Mouse (Mus musculus) spleen, adult 2 months (tissue): Measurements from ENCODE around the gene Eif4g3. TPM values are rescaled to one million over a fixed set of nuclear protein-coding genes. Genes with fewer than 3 reads are reported as not detected.

Experiments
- DNase-seq, 2 experiments: peaks; one replicate each; pipeline versions ENCODE4 v3.0.0 to v3.0.0-alpha.2; 2012 to 2021; ENCODE audit warnings: low spot score in 2 of 2, low read depth in 1 of 2
- H3K27ac ChIP-seq: fragments of 200-500 bp; 2 replicates; pipeline ENCODE4 v1.5.1; 2012; ENCODE audit warnings: low read length, inconsistent platforms; ENCODE audit not compliant: insufficient read depth
- H3K27me3 ChIP-seq: fragments of 200-500 bp; 2 replicates; pipeline ENCODE4 v1.6.1; 2012; ENCODE audit warnings: mild to moderate bottlenecking, moderate library complexity, low read length, inconsistent platforms; ENCODE audit not compliant: control insufficient read depth, insufficient read depth
- H3K36me3 ChIP-seq: fragments of 200-500 bp; 2 replicates; pipeline ENCODE4 v1.6.1; 2012; ENCODE audit warnings: mild to moderate bottlenecking, low read length, inconsistent platforms; ENCODE audit not compliant: control insufficient read depth, insufficient read depth
- H3K4me1 ChIP-seq: fragments of 200-500 bp; 2 replicates; pipeline ENCODE4 v1.6.1; 2011; ENCODE audit warnings: inconsistent platforms; ENCODE audit not compliant: control insufficient read depth, insufficient read depth, insufficient read length
- H3K4me3 ChIP-seq: fragments of 200-500 bp; 2 replicates; pipeline ENCODE4 v1.5.1; 2011; ENCODE audit warnings: mild to moderate bottlenecking, inconsistent platforms; ENCODE audit not compliant: insufficient read depth, insufficient read length; ENCODE audit errors: extremely low read depth
- CTCF ChIP-seq: fragments of 200-500 bp; IDR thresholded peaks from 2 replicates; pipeline ENCODE4 v1.5.1; 2011; ENCODE audit warnings: mild to moderate bottlenecking, inconsistent platforms; ENCODE audit not compliant: insufficient read depth, insufficient read length, insufficient replicate concordance; ENCODE audit errors: extremely low read depth
- POLR2A ChIP-seq: fragments of 200-500 bp; IDR thresholded peaks from 2 replicates; pipeline ENCODE4 v1.6.1; 2011; ENCODE audit warnings: low read depth, low read length, inconsistent platforms
- WGBS: fragments of 180-500 bp; shearing (Covaris S2); methylation state at CpG from one replicate; pipeline ENCODE4 v1.1.7; 2018; 5-methylcytosine and 5-hydroxymethylcytosine counted together
- polyA plus RNA-seq: library from polyadenylated mRNA; depleted of rRNA; stranded (reverse); fragments of >200 nt; gene quantifications from 2 replicates; pipeline ENCODE4 v1.2.3, GENCODE M21; 2012

Gene Eif4g3
- polyA plus RNA-seq, 1 experiment = 48.9 TPM

GRCm38 (mm10) chr4:138164860-138165259, 172.0 kb downstream of the Eif4g3 start:
- Histone ChIP-seq H3K36me3 (peaks cover 35% of the 10 kb centered on the region), H3K27me3 (no peaks in the 10 kb centered on the region), H3K27ac (no peak overlapping the region), H3K4me1 (no peaks in the 10 kb centered on the region), H3K4me3 (no peak overlapping the region)
- 83% methylated on average over 2 of the region's 2 CpGs for WGBS
- DNase-seq = no peak
- no peak for TF ChIP-seq CTCF

GRCm38 (mm10) chr4:138166519-138166918, 173.7 kb downstream of the Eif4g3 start:
- Histone ChIP-seq H3K4me1 (no peaks in the 10 kb centered on the region), H3K36me3 (peaks cover 41% of the 10 kb centered on the region), H3K4me3 (no peak overlapping the region), H3K27me3 (no peaks in the 10 kb centered on the region), H3K27ac (no peak overlapping the region)
- TF ChIP-seq POLR2A (no peak), CTCF (no peak)
- 90% methylated on average over 10 of the region's 10 CpGs for WGBS
- no peak for DNase-seq

DNA sequence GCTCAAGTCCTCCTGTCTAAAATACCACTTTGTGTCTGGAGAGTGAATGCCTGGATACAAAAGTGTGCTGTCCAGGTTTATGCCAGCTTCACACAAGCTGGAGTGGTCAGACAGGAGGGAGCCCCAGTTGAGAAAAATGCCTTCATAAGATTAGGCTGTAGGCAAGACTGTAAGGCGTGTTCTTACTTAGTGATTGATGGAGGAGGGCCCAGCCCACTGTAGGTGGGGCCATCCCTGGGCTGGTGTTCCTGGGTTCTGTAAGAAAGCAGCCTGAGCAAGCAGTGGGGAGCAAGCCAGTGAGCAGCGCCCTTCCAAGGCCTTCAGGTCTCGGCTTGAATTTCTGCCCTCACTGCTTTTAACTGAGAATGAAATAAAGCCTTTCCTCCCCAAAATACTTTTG, 175.3 kb downstream of the Eif4g3 start:
- peaks cover 44% of the 10 kb centered on the region for H3K36me3 ChIP-seq
- TF ChIP-seq CTCF = no peak
- no peak for TF ChIP-seq POLR2A
- H3K27ac ChIP-seq = no peak overlapping the region
- no peak for DNase-seq
- H3K4me3 ChIP-seq = no peak overlapping the region
- WGBS = 94% methylated on average over 3 of the region's 3 CpGs
- no peaks in the 10 kb centered on the region for H3K4me1 ChIP-seq
- H3K27me3 ChIP-seq = no peaks in the 10 kb centered on the region

DNA sequence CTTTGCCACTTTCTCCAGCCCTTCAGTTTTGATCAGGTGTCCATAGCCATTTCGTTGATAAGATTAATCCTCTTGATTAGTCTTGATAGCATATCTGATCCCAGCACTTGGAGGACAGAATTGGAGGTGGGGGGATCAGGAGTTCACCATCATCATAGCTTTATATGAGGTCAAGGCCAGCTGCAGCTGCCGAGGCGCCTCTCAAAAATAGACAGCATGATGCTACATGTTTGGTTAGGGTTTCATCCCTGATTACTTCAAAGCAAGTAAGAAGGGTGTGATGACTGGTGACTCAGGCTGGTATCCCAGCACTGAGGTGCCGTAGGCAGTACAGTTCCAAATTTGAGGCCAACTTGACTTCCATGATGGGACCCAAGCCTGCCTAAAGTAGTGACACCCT, 176.6 kb downstream of the Eif4g3 start:
- peaks cover 41% of the 10 kb centered on the region for H3K36me3 ChIP-seq
- H3K27me3 ChIP-seq = no peaks in the 10 kb centered on the region
- H3K4me3 ChIP-seq = no peak overlapping the region
- no peaks in the 10 kb centered on the region for H3K4me1 ChIP-seq
- 94% methylated on average over 4 of the region's 4 CpGs for WGBS
- no peak for DNase-seq
- TF ChIP-seq CTCF = no peak
- H3K27ac ChIP-seq = no peak overlapping the region

DNA sequence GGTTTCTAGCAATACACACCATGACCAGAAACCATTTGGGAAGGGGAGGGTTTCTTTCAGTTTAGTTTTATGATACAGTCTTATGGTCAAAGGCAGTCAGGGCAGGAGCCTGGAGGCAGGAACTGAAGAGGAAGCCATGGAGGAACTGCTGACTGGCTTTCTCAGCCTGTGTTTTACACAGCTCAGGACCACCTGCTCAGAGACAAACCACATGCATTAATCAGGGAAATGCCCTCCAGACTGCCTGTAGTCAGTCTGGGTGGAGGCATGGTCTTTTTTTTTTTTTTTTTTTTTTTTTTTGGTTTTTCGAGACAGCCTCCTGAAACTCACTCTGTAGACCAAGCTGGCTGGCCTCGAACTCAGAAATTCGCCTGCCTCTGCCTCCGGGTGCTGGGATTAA, 179.9 kb downstream of the Eif4g3 start:
- Histone ChIP-seq H3K36me3 (peaks cover 37% of the 10 kb centered on the region), H3K4me1 (no peaks in the 10 kb centered on the region), H3K4me3 (no peak overlapping the region), H3K27ac (no peak overlapping the region), H3K27me3 (no peaks in the 10 kb centered on the region)
- TF ChIP-seq CTCF (no peak), POLR2A (no peak)
- 64% methylated on average over 4 of the region's 4 CpGs for WGBS
- no peak for DNase-seq

DNA sequence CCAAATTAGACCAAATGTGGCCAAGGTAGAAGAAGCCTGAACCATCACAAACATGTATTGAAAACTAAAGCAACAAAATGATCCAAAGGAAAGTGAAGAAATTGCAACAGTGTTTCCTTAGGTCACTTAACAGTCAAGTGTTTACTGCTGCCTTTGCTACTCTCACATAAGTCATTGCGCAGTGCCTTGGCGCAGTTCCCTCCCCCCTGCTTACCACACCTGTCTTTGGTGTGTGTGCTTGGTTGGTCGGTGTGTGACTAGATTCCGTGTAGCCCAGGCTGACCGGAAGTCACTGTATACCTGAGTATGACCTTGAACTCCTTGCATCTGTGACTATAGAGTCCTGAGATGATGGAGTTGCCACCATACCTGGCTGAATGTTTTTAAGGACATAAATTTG, 186.6 kb downstream of the Eif4g3 start:
- Histone ChIP-seq H3K27me3 (no peaks in the 10 kb centered on the region), H3K4me3 (no peak overlapping the region), H3K27ac (no peak overlapping the region), H3K36me3 (peaks cover 50% of the 10 kb centered on the region), H3K4me1 (no peaks in the 10 kb centered on the region)
- DNase-seq = no peak
- TF ChIP-seq CTCF = no peak
- no peak for TF ChIP-seq POLR2A
- 94% methylated on average over 5 of the region's 5 CpGs for WGBS

DNA sequence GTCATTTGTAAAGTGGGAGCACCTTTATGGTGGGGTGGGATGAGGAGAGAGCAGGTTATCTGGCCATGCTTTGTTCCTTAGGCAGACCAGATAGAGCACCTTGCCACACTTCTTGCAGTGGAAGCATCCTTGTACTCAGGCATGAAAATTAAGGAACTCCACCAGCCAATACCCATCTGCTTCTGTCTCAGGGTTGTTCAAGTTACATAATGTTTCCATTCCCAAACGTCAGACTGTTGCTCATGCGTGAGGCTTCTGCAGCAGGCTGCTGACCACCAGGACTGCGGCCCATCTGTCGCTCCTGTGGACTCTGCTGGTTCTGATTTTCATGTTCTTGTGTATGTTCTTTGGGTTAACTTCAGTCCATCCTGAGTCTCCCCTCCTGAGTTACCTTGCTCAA, 187.9 kb downstream of the Eif4g3 start:
- Histone ChIP-seq H3K27ac (no peak overlapping the region), H3K4me1 (no peaks in the 10 kb centered on the region), H3K36me3 (peaks cover 48% of the 10 kb centered on the region), H3K4me3 (no peak overlapping the region), H3K27me3 (no peaks in the 10 kb centered on the region)
- DNase-seq = no peak
- TF ChIP-seq POLR2A (no peak), CTCF (no peak)
- WGBS = 90% methylated on average over 4 of the region's 4 CpGs

GRCm38 (mm10) chr4:138184056-138184455, 191.2 kb downstream of the Eif4g3 start:
- no peak for TF ChIP-seq POLR2A
- TF ChIP-seq CTCF = no peak
- DNase-seq = no peak
- Histone ChIP-seq H3K4me1 (no peaks in the 10 kb centered on the region), H3K27ac (no peak overlapping the region), H3K36me3 (peaks cover 53% of the 10 kb centered on the region), H3K27me3 (no peaks in the 10 kb centered on the region), H3K4me3 (no peak overlapping the region)
- 92% methylated on average over 5 of the region's 5 CpGs for WGBS
